Mouse (Mus musculus): ENCODE results near the gene Prmt7. TPM values are rescaled to one million over a fixed set of nuclear protein-coding genes. Genes with fewer than 3 reads are reported as not detected.

Prmt7 gene
- polyA plus RNA-seq, 1 experiment = 12.9 TPM

DNA sequence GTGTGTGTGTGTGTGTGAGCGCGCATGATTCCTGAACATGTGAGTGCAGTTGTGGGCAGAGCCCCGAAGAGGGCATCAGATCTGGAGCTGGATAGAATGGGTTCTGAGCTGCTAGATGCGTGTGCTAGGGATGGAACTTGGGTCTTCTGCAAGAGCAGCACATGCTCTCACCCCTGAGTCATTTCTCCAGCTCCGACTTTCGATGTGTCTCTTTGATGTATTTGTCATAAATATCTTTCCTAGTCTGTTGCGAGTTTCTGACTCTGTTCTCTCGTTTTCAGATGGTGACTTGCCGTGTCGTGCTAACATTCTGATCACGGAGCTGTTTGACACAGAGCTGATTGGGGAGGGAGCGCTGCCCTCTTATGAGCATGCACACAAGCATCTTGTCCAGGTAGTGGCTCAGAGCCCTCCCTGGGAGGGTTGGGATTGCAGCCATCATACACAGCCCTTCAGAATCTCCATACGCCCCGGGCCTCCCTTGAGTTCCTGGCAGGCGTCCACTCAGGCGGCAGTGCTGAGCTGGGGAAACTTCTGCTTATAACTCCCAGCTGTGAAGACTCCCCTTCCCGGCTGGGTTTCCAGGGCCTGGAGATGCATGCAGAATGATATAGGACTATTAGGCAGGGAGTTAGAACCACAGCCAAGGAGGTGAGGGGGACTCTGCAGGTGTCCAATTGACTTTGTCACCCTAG, 24.0 kb downstream of the Prmt7 start:
- no peak overlapping the region for H3K27ac ChIP-seq (ENCODE audit: control insufficient read depth, insufficient read depth, low read depth, low read length, poor library complexity)
- H3K4me3 ChIP-seq (replicated peaks; ENCODE audit: control insufficient read depth, low read depth, low read length) = no peak overlapping the region
- TF ChIP-seq CTCF (IDR thresholded peaks at IDR 0.05; ENCODE audit: control insufficient read depth, insufficient read depth, low read length) = no peak
- TF ChIP-seq POLR2A (IDR thresholded peaks at IDR 0.05; ENCODE audit: borderline replicate concordance, control insufficient read depth, low read depth, low read length) = no peak
- H3K4me1 ChIP-seq (ENCODE audit: control insufficient read depth, insufficient read depth, low read length) = no peaks in the 10 kb centered on the region
- WGBS = 92% methylated on average over 17 of the region's 17 CpGs

DNA sequence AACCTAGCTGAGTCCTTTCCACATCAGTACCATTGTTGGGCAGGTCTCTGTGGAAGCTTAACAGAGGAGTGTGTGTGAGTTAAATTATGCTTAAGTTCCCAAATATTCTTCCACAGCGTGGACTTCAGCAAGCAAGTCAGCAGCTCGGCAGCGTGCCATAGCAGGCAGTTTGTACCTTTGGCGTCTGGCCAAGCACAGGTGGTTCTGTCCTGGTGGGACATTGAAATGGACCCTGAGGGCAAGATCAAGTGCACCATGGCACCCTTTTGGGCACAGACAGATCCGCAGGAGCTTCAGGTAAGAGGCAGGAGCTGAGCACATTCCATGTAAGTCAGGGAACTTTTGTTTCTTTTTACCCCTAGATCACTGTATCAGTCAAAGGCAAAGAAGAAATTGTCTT, 26.4 kb downstream of the Prmt7 start:
- H3K27ac ChIP-seq (ENCODE audit: control insufficient read depth, insufficient read depth, low read depth, low read length, poor library complexity) = no peak overlapping the region
- H3K4me1 ChIP-seq (ENCODE audit: control insufficient read depth, insufficient read depth, low read length) = no peaks in the 10 kb centered on the region
- WGBS = 88% methylated on average over 5 of the region's 5 CpGs
- no peak for TF ChIP-seq POLR2A (IDR thresholded peaks at IDR 0.05; ENCODE audit: borderline replicate concordance, control insufficient read depth, low read depth, low read length)
- no peak overlapping the region for H3K4me3 ChIP-seq (replicated peaks; ENCODE audit: control insufficient read depth, low read depth, low read length)

DNA sequence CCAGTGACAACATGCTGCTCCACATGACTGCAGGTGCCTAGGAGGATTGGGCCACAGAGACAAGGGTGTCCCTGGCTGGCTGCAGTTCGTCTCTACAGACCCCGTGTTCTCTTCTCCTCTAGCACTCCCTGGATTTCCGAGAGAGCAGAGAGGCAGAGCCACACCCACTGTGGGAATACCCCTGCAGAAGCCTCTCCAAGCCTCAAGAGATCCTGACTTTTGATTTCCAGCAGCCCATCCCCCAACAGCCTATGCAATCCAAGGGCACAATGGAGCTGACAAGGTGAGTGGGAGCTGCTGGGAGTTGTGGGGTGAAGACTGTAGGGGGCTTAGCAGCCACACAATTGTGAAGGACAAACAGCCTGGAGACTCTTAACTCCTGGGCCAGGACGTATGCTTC, 39.5 kb downstream of the Prmt7 start:
- H3K4me1 ChIP-seq (ENCODE audit: control insufficient read depth, insufficient read depth, low read length) = no peaks in the 10 kb centered on the region
- H3K27ac ChIP-seq (ENCODE audit: control insufficient read depth, insufficient read depth, low read depth, low read length, poor library complexity) = no peak overlapping the region
- H3K4me3 ChIP-seq (replicated peaks; ENCODE audit: control insufficient read depth, low read depth, low read length) = no peak overlapping the region
- TF ChIP-seq POLR2A (IDR thresholded peaks at IDR 0.05; ENCODE audit: borderline replicate concordance, control insufficient read depth, low read depth, low read length) = no peak
- 87% methylated on average over 4 of the region's 4 CpGs for WGBS

DNA sequence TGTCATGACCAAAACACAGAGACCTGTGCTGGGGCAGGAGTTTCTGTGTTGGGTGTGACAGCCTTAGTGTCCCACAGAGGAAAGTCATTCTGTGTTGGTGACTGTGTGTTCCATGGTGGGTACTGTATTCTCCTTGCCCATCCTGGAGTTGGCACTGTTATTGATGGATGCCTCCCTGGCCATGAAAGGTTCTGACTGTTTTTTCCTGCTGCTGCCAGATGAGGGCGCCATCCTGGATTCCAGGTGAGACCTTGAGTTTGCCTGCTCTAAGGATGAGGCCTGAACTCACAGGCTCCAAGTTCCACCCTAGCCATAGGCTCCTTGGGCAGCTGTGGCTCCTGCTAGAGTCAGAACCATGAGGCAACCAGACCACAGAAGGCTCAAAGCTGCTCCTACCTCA, 47.4 kb downstream of the Prmt7 start:
- Histone ChIP-seq H3K4me3 (replicated peaks; ENCODE audit: control insufficient read depth, low read depth, low read length) (no peak overlapping the region), H3K4me1 (ENCODE audit: control insufficient read depth, insufficient read depth, low read length) (no peaks in the 10 kb centered on the region), H3K27ac (ENCODE audit: control insufficient read depth, insufficient read depth, low read depth, low read length, poor library complexity) (no peak overlapping the region)
- TF ChIP-seq POLR2A (IDR thresholded peaks at IDR 0.05; ENCODE audit: borderline replicate concordance, control insufficient read depth, low read depth, low read length) (no peak), CTCF (IDR thresholded peaks at IDR 0.05; ENCODE audit: control insufficient read depth, insufficient read depth, low read length) (peak; percentile 61; the same call in 1 of the 2 replicates)
- 67% methylated on average over 1 of the region's 1 CpGs for WGBS

DNA sequence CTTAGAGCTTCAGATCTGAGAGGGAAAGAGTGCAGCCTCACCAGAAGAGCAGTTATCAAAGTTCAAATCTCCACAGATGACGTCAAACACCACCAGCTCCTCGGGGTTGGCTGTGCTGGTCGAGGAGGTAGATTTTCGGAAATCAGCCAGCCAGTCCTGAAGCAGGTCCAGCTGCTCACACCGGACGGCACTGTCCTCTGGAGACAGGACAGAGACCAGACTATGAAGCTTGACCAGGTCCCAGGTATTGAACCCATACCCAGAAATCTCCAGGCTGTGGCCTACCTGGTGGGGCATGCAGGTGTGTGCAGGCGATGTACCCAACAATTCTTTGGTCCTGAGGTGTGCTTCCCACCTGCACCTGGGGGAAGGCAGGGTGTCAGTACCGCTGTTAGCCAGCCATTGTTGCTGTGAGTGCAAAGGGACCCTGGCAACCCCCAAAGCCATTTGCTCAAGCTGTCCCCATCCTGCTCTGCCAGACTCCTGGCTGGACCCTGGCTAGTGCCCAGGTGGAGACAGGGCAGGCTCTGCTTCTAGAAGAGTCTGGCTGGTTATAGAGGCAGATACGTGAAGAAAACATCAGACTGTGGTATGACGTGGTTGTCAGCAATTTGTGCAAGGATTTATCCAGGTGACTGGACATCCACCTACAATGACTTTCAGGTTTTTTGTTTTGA, 49.0 kb downstream of the Prmt7 start:
- Histone ChIP-seq H3K27ac (ENCODE audit: control insufficient read depth, insufficient read depth, low read depth, low read length, poor library complexity) (no peak overlapping the region), H3K4me3 (replicated peaks; ENCODE audit: control insufficient read depth, low read depth, low read length) (no peak overlapping the region), H3K4me1 (ENCODE audit: control insufficient read depth, insufficient read depth, low read length) (no peaks in the 10 kb centered on the region)
- TF ChIP-seq CTCF (IDR thresholded peaks at IDR 0.05; ENCODE audit: control insufficient read depth, insufficient read depth, low read length) (no peak), POLR2A (IDR thresholded peaks at IDR 0.05; ENCODE audit: borderline replicate concordance, control insufficient read depth, low read depth, low read length) (no peak)
- WGBS = 77% methylated on average over 10 of the region's 10 CpGs

DNA sequence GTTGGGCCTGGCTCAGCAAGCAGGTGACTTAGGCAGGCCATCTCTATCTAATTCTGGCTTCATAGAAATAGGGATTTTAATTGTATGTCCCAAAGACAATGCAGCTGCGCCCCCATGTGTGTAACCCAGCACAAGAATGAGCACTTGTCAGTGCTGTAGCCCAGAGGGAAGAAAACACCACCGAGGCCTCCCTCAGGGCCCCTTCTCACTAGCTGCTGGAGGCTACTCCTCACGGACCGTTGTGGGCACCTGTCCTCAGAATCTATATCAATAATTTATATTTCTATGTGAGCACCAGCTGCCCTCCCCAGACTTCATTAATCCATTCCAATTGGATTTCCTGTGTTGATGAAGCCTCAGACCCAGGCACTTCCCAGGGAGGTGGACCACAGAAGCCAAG, 50.2 kb downstream of the Prmt7 start:
- Histone ChIP-seq H3K27ac (ENCODE audit: control insufficient read depth, insufficient read depth, low read depth, low read length, poor library complexity) (no peak overlapping the region), H3K4me3 (replicated peaks; ENCODE audit: control insufficient read depth, low read depth, low read length) (no peak overlapping the region), H3K4me1 (ENCODE audit: control insufficient read depth, insufficient read depth, low read length) (no peaks in the 10 kb centered on the region)
- TF ChIP-seq POLR2A (IDR thresholded peaks at IDR 0.05; ENCODE audit: borderline replicate concordance, control insufficient read depth, low read depth, low read length) = no peak
- TF ChIP-seq CTCF (IDR thresholded peaks at IDR 0.05; ENCODE audit: control insufficient read depth, insufficient read depth, low read length) = no peak
- 92% methylated on average over 4 of the region's 4 CpGs for WGBS

DNA sequence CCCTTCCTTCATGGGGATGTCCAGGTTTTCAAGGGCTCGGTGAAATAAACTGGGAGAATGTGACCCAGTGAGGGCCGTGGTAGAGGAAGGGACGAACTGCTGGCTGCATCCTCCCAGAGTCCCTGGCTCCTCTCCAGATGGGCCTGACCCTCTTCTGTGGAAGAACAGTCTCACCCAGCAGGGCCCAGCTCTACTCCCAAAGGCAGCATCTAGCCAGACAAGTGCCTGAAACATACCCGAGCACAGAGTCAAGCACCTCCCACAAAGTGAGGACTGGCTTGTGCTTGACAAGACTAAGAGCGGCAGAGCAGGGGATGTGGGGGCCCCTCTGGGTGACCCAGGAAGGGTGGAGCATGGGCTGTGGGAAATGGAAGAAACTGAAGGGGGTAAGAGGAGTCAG, 51.6 kb downstream of the Prmt7 start:
- 56% methylated on average over 5 of the region's 5 CpGs for WGBS
- no peak overlapping the region for H3K27ac ChIP-seq (ENCODE audit: control insufficient read depth, insufficient read depth, low read depth, low read length, poor library complexity)
- no peak overlapping the region for H3K4me3 ChIP-seq (replicated peaks; ENCODE audit: control insufficient read depth, low read depth, low read length)
- H3K4me1 ChIP-seq (ENCODE audit: control insufficient read depth, insufficient read depth, low read length) = no peaks in the 10 kb centered on the region
- no peak for TF ChIP-seq POLR2A (IDR thresholded peaks at IDR 0.05; ENCODE audit: borderline replicate concordance, control insufficient read depth, low read depth, low read length)
- no peak for TF ChIP-seq CTCF (IDR thresholded peaks at IDR 0.05; ENCODE audit: control insufficient read depth, insufficient read depth, low read length)

DNA sequence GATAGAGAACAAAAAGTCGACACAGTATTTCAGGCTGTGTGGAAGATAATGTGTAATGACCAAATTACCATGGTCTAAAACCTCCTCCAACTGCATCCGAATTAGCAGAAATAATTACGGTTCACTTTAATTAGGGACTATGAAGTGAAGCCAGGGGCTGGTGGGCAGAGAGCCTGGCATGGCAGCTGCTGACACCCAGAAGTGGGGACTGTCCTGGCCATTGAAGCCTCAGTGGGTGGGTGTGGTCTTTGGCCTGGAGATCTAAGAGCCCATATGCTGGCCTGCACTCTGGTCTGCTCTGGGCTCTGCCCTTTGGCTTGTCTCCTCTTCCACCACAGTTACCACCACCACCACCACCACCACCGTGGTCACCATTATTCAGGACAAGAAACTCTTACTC, 53.2 kb downstream of the Prmt7 start:
- TF ChIP-seq CTCF (IDR thresholded peaks at IDR 0.05; ENCODE audit: control insufficient read depth, insufficient read depth, low read length) = no peak
- H3K4me3 ChIP-seq (replicated peaks; ENCODE audit: control insufficient read depth, low read depth, low read length) = no peak overlapping the region
- no peak overlapping the region for H3K27ac ChIP-seq (ENCODE audit: control insufficient read depth, insufficient read depth, low read depth, low read length, poor library complexity)
- 82% methylated on average over 4 of the region's 4 CpGs for WGBS
- no peaks in the 10 kb centered on the region for H3K4me1 ChIP-seq (ENCODE audit: control insufficient read depth, insufficient read depth, low read length)

DNA sequence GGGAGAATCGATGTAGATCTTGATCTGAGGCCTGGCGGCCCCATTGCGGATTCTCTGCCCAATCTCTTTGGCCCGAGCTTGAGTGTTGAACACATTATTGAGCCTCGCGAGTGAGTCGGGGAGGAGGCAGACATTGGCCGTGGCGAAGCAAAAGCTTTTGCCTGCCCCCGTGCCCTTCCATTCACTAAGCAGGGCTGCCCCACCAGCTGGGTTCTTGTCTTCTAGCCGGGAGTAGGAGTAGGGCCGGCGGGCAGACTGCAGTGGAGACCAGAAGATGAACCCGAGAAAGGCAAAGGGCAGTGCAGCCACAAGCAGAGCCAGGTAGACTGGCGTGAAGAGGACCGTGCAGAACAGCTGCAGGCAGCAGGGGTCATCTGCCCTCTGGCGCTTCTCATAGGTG, 54.7 kb downstream of the Prmt7 start:
- H3K27ac ChIP-seq (ENCODE audit: control insufficient read depth, insufficient read depth, low read depth, low read length, poor library complexity) = no peak overlapping the region
- no peak overlapping the region for H3K4me3 ChIP-seq (replicated peaks; ENCODE audit: control insufficient read depth, low read depth, low read length)
- WGBS = 90% methylated on average over 17 of the region's 17 CpGs
- no peak for TF ChIP-seq CTCF (IDR thresholded peaks at IDR 0.05; ENCODE audit: control insufficient read depth, insufficient read depth, low read length)
- no peak for TF ChIP-seq POLR2A (IDR thresholded peaks at IDR 0.05; ENCODE audit: borderline replicate concordance, control insufficient read depth, low read depth, low read length)
- H3K4me1 ChIP-seq (ENCODE audit: control insufficient read depth, insufficient read depth, low read length) = no peaks in the 10 kb centered on the region

Measured in bone marrow, adult 2 months (tissue).